Mouse (Mus musculus) adipocyte (in vitro differentiated cells): ENCODE data around the gene Mindy4b-ps.

Experiments used
- DNase-seq: peaks from one replicate; pipeline ENCODE4 v3.0.0-alpha.2; 2016; ENCODE audit warnings: low spot score

Mindy4b-ps gene

GRCm38 (mm10) chr3:58785863-58786262, 36.2 kb downstream of the Mindy4b-ps start:
- DNase-seq, result peak; percentile 90

- DNase-seq, result peak; percentile 52
These were observed 37.7 kb downstream of the Mindy4b-ps start for GRCm38 (mm10) chr3:58784219-58785092.

- DNase-seq, result no peak
These were observed 38.4 kb downstream of the Mindy4b-ps start for GRCm38 (mm10) chr3:58783602-58784218.

GRCm38 (mm10) chr3:58756429-58756828, 65.7 kb downstream of the Mindy4b-ps start:
- DNase-seq, result no peak

GRCm38 (mm10) chr3:58755769-58756168, 66.3 kb downstream of the Mindy4b-ps start:
- DNase-seq, result no peak

- no peak for DNase-seq
These were observed 67.8 kb downstream of the Mindy4b-ps start for GRCm38 (mm10) chr3:58754361-58754760.

GRCm38 (mm10) chr3:58751818-58752620, 70.1 kb downstream of the Mindy4b-ps start:
- no peak for DNase-seq

GRCm38 (mm10) chr3:58748724-58749123, 73.4 kb downstream of the Mindy4b-ps start:
- DNase-seq, result no peak

GRCm38 (mm10) chr3:58747924-58748323, 74.2 kb downstream of the Mindy4b-ps start:
- DNase-seq, result no peak

- no peak for DNase-seq
These were observed 82.6 kb downstream of the Mindy4b-ps start for GRCm38 (mm10) chr3:58739536-58739935.
